ENCODE assay signal across 26 mouse cellular contexts in the genomic region with DNA sequence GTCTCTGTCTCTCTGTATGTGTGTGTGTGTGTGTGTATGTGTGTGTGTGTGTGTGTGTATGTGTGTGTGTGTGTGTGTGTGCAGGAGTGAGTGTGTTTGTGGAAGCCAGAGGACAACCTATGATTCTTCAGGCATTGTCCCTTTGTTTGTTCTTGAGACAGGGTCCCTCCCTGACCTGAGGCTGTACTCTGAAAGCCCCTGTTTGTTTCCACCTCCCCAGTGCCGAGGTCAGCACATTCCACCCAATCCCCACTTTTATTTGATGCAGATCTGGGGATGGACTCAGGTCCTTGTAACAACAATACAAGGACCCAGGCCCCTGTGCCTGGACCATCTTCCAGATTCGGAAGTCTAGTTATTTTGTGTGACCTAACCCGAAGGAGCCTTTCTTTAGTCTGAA. TPM values are rescaled to one million over a fixed set of nuclear protein-coding genes. Genes with fewer than 3 reads are reported as not detected.
A peak's percentile ranks its signal among the peaks of the same experiment; 100 is the strongest.
DNase-seq lines count a peak whose midpoint lies in the region; ATAC-seq and TF ChIP-seq lines count a peak whose summit lies in the region.
"Had no signal": no experiment of that assay in that cellular context is flagged by ENCODE, and none has a peak within 500 bp of the region (broad histone marks: within the 10 kb centered on the region; RNA-seq: fewer than 3 reads in every experiment).

No protein-coding gene starts in this region.

- no peak for ATAC-seq in forebrain, embryonic 11.5 days (replicated peaks; ENCODE audit: low FRiP score)
- ATAC-seq in forebrain, embryonic 15.5 days (replicated peaks) = no peak
- no peak for ATAC-seq in liver, embryonic 12.5 days
- ATAC-seq: activated CD4-positive, CD25-positive, alpha-beta regulatory T cell, adult 4 months; CD4-positive, CD25-positive, alpha-beta regulatory T cell, adult 4 months; forebrain, embryonic 13.5 days; forebrain, embryonic 16.5 days; Patski had no signal

- no peak overlapping the region for H3K27ac ChIP-seq in forebrain, embryonic 11.5 days (ENCODE audit: low read depth, low read length)
- H3K27ac ChIP-seq in forebrain, embryonic 15.5 days (replicated peaks) = no peak overlapping the region
- 0 out of 2 replicates have a peak overlapping the region, but pooled peaks have one; percentile 8 for H3K27ac ChIP-seq in liver, embryonic 12.5 days
- H3K27ac ChIP-seq in ES-Bruce4 (ENCODE audit: insufficient read depth, low read length) = no peak overlapping the region; the same call in 1 of the 2 replicates
- H3K27ac ChIP-seq: embryonic facial prominence, embryonic 13.5 days; embryonic facial prominence, embryonic 15.5 days; forebrain, embryonic 10.5 days; forebrain, embryonic 13.5 days had no signal

- TF ChIP-seq POLR2A in ES-Bruce4 (IDR thresholded peaks at IDR 0.05; ENCODE audit: insufficient read depth, low read length) = no peak

- no peak overlapping the region for H3K4me3 ChIP-seq in forebrain, embryonic 11.5 days (ENCODE audit: low read depth, low read length)
- H3K4me3 ChIP-seq in forebrain, embryonic 15.5 days = no peak overlapping the region
- no peak overlapping the region for H3K4me3 ChIP-seq in liver, embryonic 12.5 days
- no peak overlapping the region for H3K4me3 ChIP-seq in ES-Bruce4 (ENCODE audit: low read depth, low read length)
- H3K4me3 ChIP-seq: embryonic facial prominence, embryonic 13.5 days; embryonic facial prominence, embryonic 15.5 days; erythroblast, embryonic 14.5 days; forebrain, embryonic 10.5 days; forebrain, embryonic 13.5 days had no signal

- no peaks in the 10 kb centered on the region for H3K36me3 ChIP-seq in forebrain, embryonic 11.5 days (ENCODE audit: control insufficient read depth, insufficient read depth, low read length)
- H3K36me3 ChIP-seq in forebrain, embryonic 15.5 days = no peaks in the 10 kb centered on the region
- no peaks in the 10 kb centered on the region for H3K36me3 ChIP-seq in liver, embryonic 12.5 days
- no peaks in the 10 kb centered on the region for H3K36me3 ChIP-seq in ES-Bruce4 (ENCODE audit: control insufficient read depth, insufficient read depth, low read length, poor library complexity, severe bottlenecking)
- H3K36me3 ChIP-seq: embryonic facial prominence, embryonic 13.5 days; embryonic facial prominence, embryonic 15.5 days; forebrain, embryonic 10.5 days; G1E had no signal

- DNase-seq in forebrain, embryonic 11.5 days (ENCODE audit: low spot score) = peak; percentile 24
- no peak for DNase-seq in liver
- peak; percentile 64 for DNase-seq in yolk sac, embryonic 10.5 days (ENCODE audit: low spot score)
- no peak for DNase-seq in embryo, embryonic 9.5 days (ENCODE audit: extremely low spot score)
- DNase-seq: adrenal gland, adult 8-10 months; adrenal gland, postnatal 14 days; adrenal gland, postnatal 36 days; B cell, adult 2 months; cerebellum, adult 11-12 months; cerebellum, adult 2 months; cerebellum, adult 9-10 months; cerebellum, postnatal 10 days; cerebellum, postnatal 25 days had no signal

- no peaks in the 10 kb centered on the region for H3K27me3 ChIP-seq in forebrain, embryonic 11.5 days (ENCODE audit: control insufficient read depth, insufficient read depth, low read length)
- no peaks in the 10 kb centered on the region for H3K27me3 ChIP-seq in forebrain, embryonic 15.5 days
- H3K27me3 ChIP-seq in liver, embryonic 12.5 days (replicated peaks) = no peaks in the 10 kb centered on the region
- H3K27me3 ChIP-seq in ES-Bruce4 (ENCODE audit: control insufficient read depth, insufficient read depth, low read length, poor library complexity, severe bottlenecking) = no peaks in the 10 kb centered on the region
- H3K27me3 ChIP-seq: embryonic facial prominence, embryonic 13.5 days; embryonic facial prominence, embryonic 15.5 days; forebrain, embryonic 13.5 days had no signal

- H3K4me2 ChIP-seq in forebrain, embryonic 11.5 days (ENCODE audit: low read depth, low read length, severe bottlenecking) = no peak overlapping the region
- H3K4me2 ChIP-seq in forebrain, embryonic 15.5 days (replicated peaks) = no peak overlapping the region
- no peak overlapping the region for H3K4me2 ChIP-seq in liver, embryonic 12.5 days
- H3K4me2 ChIP-seq: embryonic facial prominence, embryonic 13.5 days; embryonic facial prominence, embryonic 15.5 days; forebrain, embryonic 13.5 days had no signal

- TF ChIP-seq EP300 in ES-Bruce4 (IDR thresholded peaks at IDR 0.05; ENCODE audit: insufficient read depth, low read depth, low read length) = peak; percentile 80

- no peak overlapping the region for H3K9ac ChIP-seq in forebrain, embryonic 11.5 days (ENCODE audit: low read length)
- H3K9ac ChIP-seq in forebrain, embryonic 15.5 days (replicated peaks) = no peak overlapping the region
- no peak overlapping the region for H3K9ac ChIP-seq in liver, embryonic 12.5 days
- H3K9ac ChIP-seq in ES-Bruce4 (ENCODE audit: low read depth, poor library complexity, severe bottlenecking) = no peak overlapping the region
- H3K9ac ChIP-seq: embryonic facial prominence, embryonic 13.5 days; embryonic facial prominence, embryonic 15.5 days; forebrain, embryonic 13.5 days had no signal

- H3K4me1 ChIP-seq in forebrain, embryonic 11.5 days (replicated peaks; ENCODE audit: control insufficient read depth, insufficient read depth, low read length) = no peaks in the 10 kb centered on the region
- H3K4me1 ChIP-seq in forebrain, embryonic 15.5 days = peaks cover 21% of the 10 kb centered on the region
- no peaks in the 10 kb centered on the region for H3K4me1 ChIP-seq in liver, embryonic 12.5 days
- H3K4me1 ChIP-seq in ES-Bruce4 (ENCODE audit: control insufficient read depth, insufficient read depth, low read length) = no peaks in the 10 kb centered on the region

- WGBS in forebrain, embryonic 11.5 days = 64% methylated on average over 3 of the region's 3 CpGs
- WGBS in forebrain, embryonic 15.5 days = 81% methylated on average over 3 of the region's 3 CpGs
- 51% methylated on average over 3 of the region's 3 CpGs for WGBS in liver, embryonic 12.5 days (ENCODE audit: insufficient replicate concordance)

- no peaks in the 10 kb centered on the region for H3K9me3 ChIP-seq in forebrain, embryonic 11.5 days (ENCODE audit: control insufficient read depth, low read length)
- no peaks in the 10 kb centered on the region for H3K9me3 ChIP-seq in forebrain, embryonic 15.5 days
- H3K9me3 ChIP-seq in liver, embryonic 12.5 days (replicated peaks) = no peaks in the 10 kb centered on the region
- no peaks in the 10 kb centered on the region for H3K9me3 ChIP-seq in ES-Bruce4 (replicated peaks; ENCODE audit: control insufficient read depth, insufficient read depth, low read length, poor library complexity, severe bottlenecking)
- H3K9me3 ChIP-seq: embryonic facial prominence, embryonic 13.5 days; embryonic facial prominence, embryonic 15.5 days; forebrain, embryonic 10.5 days; forebrain, embryonic 13.5 days had no signal

- TF ChIP-seq CTCF in ES-Bruce4 (IDR thresholded peaks at IDR 0.05; ENCODE audit: low read depth, low read length) = no peak

RNA-seq across cellular contexts. Expression of a gene that starts 14.6 kb away (rescaled TPM):
- 2.3 and 3.0 TPM in 2 replicates for polyA plus RNA-seq in forebrain, embryonic 11.5 days (2014; fragmentation: Nextera tagmentation; extraction: Ambion mirVana)
- polyA plus RNA-seq in forebrain, embryonic 15.5 days (2015; fragmentation: Nextera tagmentation; extraction: Ambion mirVana) = 1.7 and 1.8 TPM in 2 replicates
- polyA plus RNA-seq in liver, embryonic 12.5 days (2016; fragmentation: Nextera tagmentation; extraction: Ambion mirVana) = 4.7 and 4.9 TPM in 2 replicates
- 0.35 TPM in 1 of 2 replicates, not detected in the other for polyA plus RNA-seq in ES-Bruce4 (2011; ENCODE audit: insufficient read depth, insufficient read length, low read depth, missing spikeins)
- polyA plus RNA-seq: erythroblast, embryonic 14.5 days; G1E had no signal

RNA-seq across cellular contexts. Expression of a gene that starts 58.2 kb away (rescaled TPM):
- polyA plus RNA-seq in forebrain, embryonic 11.5 days (2014; fragmentation: Nextera tagmentation; extraction: Ambion mirVana) = 362 and 367 TPM in 2 replicates
- 472 and 496 TPM in 2 replicates for polyA plus RNA-seq in forebrain, embryonic 15.5 days (2015; fragmentation: Nextera tagmentation; extraction: Ambion mirVana)
- 165 and 171 TPM in 2 replicates for polyA plus RNA-seq in liver, embryonic 12.5 days (2016; fragmentation: Nextera tagmentation; extraction: Ambion mirVana)
- 91.8 and 98.3 TPM in 2 replicates for polyA plus RNA-seq in ES-Bruce4 (2011; ENCODE audit: insufficient read depth, insufficient read length, low read depth, missing spikeins)

Comparison
In these comparisons a context has a peak if more than half of its experiments do, and no peak if none do; other contexts are left out.
1. DNase-seq: peak in forebrain, embryonic 11.5 days (single experiment) and yolk sac, embryonic 10.5 days (single experiment); none in liver (single experiment) and embryo, embryonic 9.5 days (single experiment).